Mouse (Mus musculus): ENCODE results near the gene Zbtb11.

Gene Zbtb11

GRCm38 (mm10) chr16:55967221-55967620 lies 6.5 kb upstream of the Zbtb11 start:
- CTCF ChIA-PET, result interaction anchor here (0.6 to 0.8 kb wide), 2 partner anchors 17 to 43 kb away, joined by 3 to 4 read pairs; no protein-coding TSS in a partner anchor

GRCm38 (mm10) chr16:55969147-55969546 lies 4.5 kb upstream of the Zbtb11 start:
- CTCF ChIA-PET, result interaction anchor here (0.6 kb wide), 1 partner anchor 219 kb away, joined by 3 read pairs; no protein-coding TSS in a partner anchor

GRCm38 (mm10) chr16:55970416-55970815 lies 3.3 kb upstream of the Zbtb11 start:
- CTCF ChIA-PET, result no interaction called here

GRCm38 (mm10) chr16:55971735-55972615 lies 1.7 kb upstream of the Zbtb11 start:
- CTCF ChIA-PET, result interaction anchor here (0.6 to 0.7 kb wide), 3 partner anchors 29 to 1435 kb away, joined by 3 to 11 read pairs (median 9); no protein-coding TSS in a partner anchor

GRCm38 (mm10) chr16:55972626-55973201 lies 969 bp upstream of the Zbtb11 start:
- CTCF ChIA-PET, result interaction anchor here (0.7 kb wide), 1 partner anchor 28 kb away, joined by 9 read pairs; no protein-coding TSS in a partner anchor

- CTCF ChIA-PET, result no interaction called here
Observed at GRCm38 (mm10) chr16:55974256-55974902, 696 bp downstream of the Zbtb11 start.

- CTCF ChIA-PET, result no interaction called here
Observed at GRCm38 (mm10) chr16:55974903-55975285, 1.2 kb downstream of the Zbtb11 start.

GRCm38 (mm10) chr16:55986001-55986400 lies 12.3 kb downstream of the Zbtb11 start:
- CTCF ChIA-PET, result interaction anchor here (0.9 kb wide), 1 partner anchor 14 kb away, joined by 4 read pairs; no protein-coding TSS in a partner anchor

- CTCF ChIA-PET, result interaction anchor here (0.6 kb wide), 1 partner anchor 14 kb away, joined by 3 read pairs; no protein-coding TSS in a partner anchor
Observed at GRCm38 (mm10) chr16:55990311-55990710, 16.6 kb downstream of the Zbtb11 start.

- CTCF ChIA-PET, result no interaction called here
Observed at GRCm38 (mm10) chr16:55994235-55994634, 20.6 kb downstream of the Zbtb11 start.

- CTCF ChIA-PET, result no interaction called here
Observed at GRCm38 (mm10) chr16:56006798-56007197, 33.1 kb downstream of the Zbtb11 start.

GRCm38 (mm10) chr16:56008862-56009261 lies 35.2 kb downstream of the Zbtb11 start:
- CTCF ChIA-PET, result no interaction called here

- CTCF ChIA-PET, result no interaction called here
Observed at GRCm38 (mm10) chr16:56012789-56013743, 39.4 kb downstream of the Zbtb11 start.

- CTCF ChIA-PET, result interaction anchor here (1.2 kb wide), 1 partner anchor 17 kb away, joined by 3 read pairs; no protein-coding TSS in a partner anchor
Observed at GRCm38 (mm10) chr16:56014076-56014475, 40.4 kb downstream of the Zbtb11 start.

GRCm38 (mm10) chr16:56019660-56020059 lies 46.0 kb downstream of the Zbtb11 start:
- CTCF ChIA-PET, result no interaction called here

GRCm38 (mm10) chr16:56027854-56028629 lies 54.4 kb downstream of the Zbtb11 start:
- CTCF ChIA-PET, result interaction anchor here (1.3 kb wide), 1 partner anchor 48 kb away, joined by 5 read pairs; no protein-coding TSS in a partner anchor

GRCm38 (mm10) chr16:56028722-56029551 lies 55.3 kb downstream of the Zbtb11 start:
- CTCF ChIA-PET, result interaction anchor here (0.9 to 1.3 kb wide), 2 partner anchors 35 to 48 kb away, joined by 3 to 5 read pairs; no protein-coding TSS in a partner anchor

GRCm38 (mm10) chr16:56029661-56030082 lies 56.0 kb downstream of the Zbtb11 start, which contains the start of gene Pcnp:
TSS of gene Pcnp (minus strand) at chr16:56029739.
- CTCF ChIA-PET, result interaction anchor here (0.9 kb wide), 1 partner anchor 34 kb away, joined by 3 read pairs; no protein-coding TSS in a partner anchor

- CTCF ChIA-PET, result no interaction called here
Observed at GRCm38 (mm10) chr16:56034566-56034965, 60.9 kb downstream of the Zbtb11 start.

Data from spleen, embryonic (tissue).